Mouse (Mus musculus) left cerebral cortex, adult 2 months (tissue): Measurements from ENCODE around the gene Cachd1. TPM values are rescaled to one million over a fixed set of nuclear protein-coding genes. Genes with fewer than 3 reads are reported as not detected.

Source experiments
- DNase-seq, 2 experiments: peaks; one replicate each; pipeline ENCODE4 v3.0.0; 2021 to 2022; ENCODE audit warnings: low spot score in 2 of 2, mixed read lengths in 1 of 2; ENCODE audit errors: extremely low spot score in 1 of 2
- H3K27ac ChIP-seq: fragments of 200-600 bp; 2 replicates; pipeline ENCODE4 v1.8.1; 2022
- H3K4me3 ChIP-seq: fragments of 200-600 bp; 2 replicates; pipeline ENCODE4 v1.8.1; 2022
- CTCF ChIP-seq: fragments of 200-600 bp; IDR thresholded peaks from 2 replicates; pipeline ENCODE4 v1.8.1; 2022; ENCODE audit warnings: antibody characterized with exemption, mild to moderate bottlenecking, moderate library complexity
- intact Hi-C: fragments of 180-260 bp; cut with DNase I; formaldehyde crosslinking; loops from one replicate; pipeline ENCODE4 v1.15.1; 2025
- total RNA-seq, 2 experiments: library from RNA; stranded (reverse); gene quantifications; 2 replicates each; pipeline ENCODE4 v1.2.3; 2021

Cachd1 gene
- total RNA-seq, 2 experiments from 2014 or later, result 9.2 to 15.9 TPM

GRCm38 (mm10) chr4:101062146-101062545, 285.7 kb downstream of the Cachd1 start:
- DNase-seq, result no peak
- intact Hi-C loops, result no loop called here
- TF ChIP-seq CTCF, result no peak
- no peak overlapping the region for H3K4me3 ChIP-seq
- H3K27ac ChIP-seq, result no peak overlapping the region

- DNase-seq, result no peak
- intact Hi-C loops, result no loop called here
- Histone ChIP-seq H3K27ac (no peak overlapping the region), H3K4me3 (no peak overlapping the region)
- no peak for TF ChIP-seq CTCF
Measured at GRCm38 (mm10) chr4:101066401-101066800, 289.9 kb downstream of the Cachd1 start.

- Histone ChIP-seq H3K27ac (peak within 1 kb of the TSS; percentile 66), H3K4me3 (peak within 1 kb of the TSS; percentile 65)
- TF ChIP-seq CTCF, result no peak; the same call in 1 of the 2 replicates
- DNase-seq, result peak; percentile 66
- intact Hi-C loops, result no loop called here
Measured at GRCm38 (mm10) chr4:101068786-101069153, 292.3 kb downstream of the Cachd1 start, which contains the start of gene Raver2. TSS of gene Raver2 (plus strand) at chr4:101068983.

GRCm38 (mm10) chr4:101069154-101069971, 292.9 kb downstream of the Cachd1 start:
- peak; percentile 23 to 29 for DNase-seq
- no peak for TF ChIP-seq CTCF
- Histone ChIP-seq H3K4me3 (peak overlapping the region; percentile 65), H3K27ac (peak overlapping the region; percentile 66)
- intact Hi-C loops, result no loop called here

GRCm38 (mm10) chr4:101071570-101071969, 295.1 kb downstream of the Cachd1 start:
- Histone ChIP-seq H3K4me3 (no peak overlapping the region), H3K27ac (no peak overlapping the region)
- no peak for TF ChIP-seq CTCF
- DNase-seq, result no peak
- intact Hi-C loops, result no loop called here

GRCm38 (mm10) chr4:101076425-101076824, 299.9 kb downstream of the Cachd1 start:
- DNase-seq, result no peak
- no peak for TF ChIP-seq CTCF
- intact Hi-C loops, result no loop called here
- H3K27ac ChIP-seq, result no peak overlapping the region
- H3K4me3 ChIP-seq, result no peak overlapping the region

Other genes with a start within 250 kb of the Cachd1 start
- gene Gm10577, start 244.0 kb downstream of the Cachd1 start, total RNA-seq, result not detected